21 mouse cellular contexts compared by ENCODE assay signal in the genomic region with DNA sequence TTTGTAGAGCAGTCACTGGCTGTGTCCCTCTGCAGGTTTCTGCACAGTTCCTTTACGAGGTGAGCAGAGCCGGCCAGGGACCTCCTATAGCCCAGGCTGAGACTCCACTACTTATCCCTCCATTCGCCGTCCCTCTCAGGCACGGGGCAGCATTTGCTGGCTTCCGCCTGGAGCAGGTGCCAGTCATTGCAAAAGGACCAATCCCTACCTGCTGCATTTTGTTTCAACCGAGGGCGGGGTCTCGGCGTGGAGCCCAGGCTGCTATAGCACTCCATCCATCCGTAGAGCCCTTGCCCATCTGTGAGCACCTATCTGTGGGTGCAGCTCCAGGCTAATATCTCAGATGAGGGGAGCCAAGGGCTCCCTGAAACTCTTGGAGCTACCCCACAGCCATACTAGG. TPM values are rescaled to one million over a fixed set of nuclear protein-coding genes. Genes with fewer than 3 reads are reported as not detected.
DNase-seq lines count a peak whose midpoint lies in the region; ATAC-seq lines count a peak whose summit lies in the region.
"Had no signal": no experiment of that assay in that cellular context is flagged by ENCODE, and none has a peak within 500 bp of the region (broad histone marks: within the 10 kb centered on the region; RNA-seq: fewer than 3 reads in every experiment).

No protein-coding gene starts in this region.

- WGBS in heart, embryonic 10.5 days, result 28% methylated on average over 11 of the region's 11 CpGs
- WGBS in midbrain, embryonic 13.5 days, result 18% methylated on average over 11 of the region's 11 CpGs
- 26% methylated on average over 11 of the region's 11 CpGs for WGBS in midbrain, embryonic 10.5 days
- WGBS in limb, embryonic 10.5 days, result 23% methylated on average over 11 of the region's 11 CpGs
- 30% methylated on average over 11 of the region's 11 CpGs for whole genome bisulfite sequencing in neural tube, embryonic 15.5 days

- H3K4me1 ChIP-seq in heart, embryonic 10.5 days, result peaks cover 62% of the 10 kb centered on the region
- peaks cover 94% of the 10 kb centered on the region for H3K4me1 ChIP-seq in midbrain, embryonic 13.5 days (replicated peaks)
- H3K4me1 ChIP-seq in midbrain, embryonic 10.5 days, result peaks cover 59% of the 10 kb centered on the region
- peaks cover 75% of the 10 kb centered on the region for H3K4me1 ChIP-seq in limb, embryonic 10.5 days
- peaks cover 92% of the 10 kb centered on the region for H3K4me1 ChIP-seq in neural tube, embryonic 15.5 days

- peaks cover 13% of the 10 kb centered on the region; the same call in 1 of the 2 replicates for H3K36me3 ChIP-seq in heart, embryonic 10.5 days
- 0 out of 2 replicates have a peak, but pooled peaks cover 8% of the 10 kb centered on the region for H3K36me3 ChIP-seq in midbrain, embryonic 13.5 days
- no peaks in the 10 kb centered on the region for H3K36me3 ChIP-seq in midbrain, embryonic 10.5 days
- H3K36me3 ChIP-seq in limb, embryonic 10.5 days, result no peaks in the 10 kb centered on the region
- H3K36me3 ChIP-seq in neural tube, embryonic 15.5 days, result no peaks in the 10 kb centered on the region
- H3K36me3 ChIP-seq: forebrain, embryonic 10.5 days; lung, embryonic 15.5 days had no signal

- DNase-seq in heart, embryonic 10.5 days (ENCODE audit: low spot score), result no peak
- no peak for DNase-seq in heart, postnatal 25 days (ENCODE audit: low spot score)
- no peak for DNase-seq in midbrain, embryonic 10.5 days (ENCODE audit: low spot score)
- DNase-seq in limb, embryonic 10.5 days (ENCODE audit: low spot score), result no peak
- DNase-seq in layer of hippocampus, adult 9-10 months (ENCODE audit: low spot score), result no peak
- DNase-seq: kidney, adult 8-10 months; kidney, postnatal 36 days; layer of hippocampus, adult 9-11 months; lung, postnatal 4 days had no signal

- peak overlapping the region; percentile 6; the same call in 1 of the 2 replicates for H3K27ac ChIP-seq in heart, embryonic 10.5 days
- H3K27ac ChIP-seq in midbrain, embryonic 13.5 days, result no peak overlapping the region
- no peak overlapping the region for H3K27ac ChIP-seq in midbrain, embryonic 10.5 days (replicated peaks)
- H3K27ac ChIP-seq in limb, embryonic 10.5 days, result peak overlapping the region; percentile 27; the same call in 1 of the 2 replicates
- no peak overlapping the region for H3K27ac ChIP-seq in neural tube, embryonic 15.5 days (replicated peaks)
- H3K27ac ChIP-seq: forebrain, embryonic 10.5 days; liver, embryonic 14.5 days; lung, embryonic 15.5 days had no signal

- no peak for ATAC-seq in midbrain, embryonic 13.5 days
- no peak for ATAC-seq in neural tube, embryonic 15.5 days (ENCODE audit: low FRiP score)
- ATAC-seq: inflammation-experienced regulatory T-cells, adult 6 months had no signal

- no peak overlapping the region for H3K4me3 ChIP-seq in heart, embryonic 10.5 days
- no peak overlapping the region for H3K4me3 ChIP-seq in midbrain, embryonic 13.5 days (replicated peaks)
- no peak overlapping the region for H3K4me3 ChIP-seq in midbrain, embryonic 10.5 days
- no peak overlapping the region for H3K4me3 ChIP-seq in limb, embryonic 10.5 days
- no peak overlapping the region for H3K4me3 ChIP-seq in neural tube, embryonic 15.5 days (replicated peaks)
- H3K4me3 ChIP-seq: forebrain, embryonic 10.5 days; lung, embryonic 15.5 days had no signal

- intact Hi-C loops in heart, postnatal 25 days (cut with DNase I), result no loop called here

- peak overlapping the region; percentile 42; the same call in 1 of the 2 replicates for H3K9ac ChIP-seq in midbrain, embryonic 13.5 days (replicated peaks)
- H3K9ac ChIP-seq in neural tube, embryonic 15.5 days (replicated peaks), result no peak overlapping the region
- H3K9ac ChIP-seq: liver, embryonic 14.5 days; lung, embryonic 15.5 days had no signal

- H3K27me3 ChIP-seq in heart, embryonic 10.5 days (ENCODE audit: insufficient read depth, poor library complexity, severe bottlenecking), result peaks cover 55% of the 10 kb centered on the region
- H3K27me3 ChIP-seq in midbrain, embryonic 13.5 days, result peaks cover 24% of the 10 kb centered on the region; the same call in 1 of the 2 replicates
- H3K27me3 ChIP-seq in midbrain, embryonic 10.5 days (ENCODE audit: low read depth, poor library complexity, severe bottlenecking), result peaks cover 97% of the 10 kb centered on the region
- H3K27me3 ChIP-seq in limb, embryonic 10.5 days (ENCODE audit: low read depth, poor library complexity, severe bottlenecking), result peaks cover 55% of the 10 kb centered on the region
- H3K27me3 ChIP-seq in neural tube, embryonic 15.5 days (replicated peaks), result no peaks in the 10 kb centered on the region

- no peaks in the 10 kb centered on the region for H3K9me3 ChIP-seq in heart, embryonic 10.5 days
- H3K9me3 ChIP-seq in midbrain, embryonic 13.5 days, result no peaks in the 10 kb centered on the region
- no peaks in the 10 kb centered on the region for H3K9me3 ChIP-seq in midbrain, embryonic 10.5 days (replicated peaks)
- H3K9me3 ChIP-seq in limb, embryonic 10.5 days (replicated peaks), result no peaks in the 10 kb centered on the region
- no peaks in the 10 kb centered on the region for H3K9me3 ChIP-seq in neural tube, embryonic 15.5 days (replicated peaks)
- H3K9me3 ChIP-seq: forebrain, embryonic 10.5 days; lung, embryonic 15.5 days had no signal

- H3K4me2 ChIP-seq in midbrain, embryonic 13.5 days (replicated peaks), result peak overlapping the region; percentile 13; the same call in 1 of the 2 replicates
- 0 out of 2 replicates have a peak overlapping the region, but pooled peaks have one; percentile 2 for H3K4me2 ChIP-seq in neural tube, embryonic 15.5 days
- H3K4me2 ChIP-seq: lung, embryonic 15.5 days had no signal

RNA-seq across cellular contexts. Expression of a gene that starts 28.9 kb away (rescaled TPM):
- 3.8 and 5.5 TPM in 2 replicates for polyA plus RNA-seq in heart, embryonic 10.5 days (2016; fragmentation: Nextera tagmentation; extraction: Ambion mirVana)
- 10 to 100 TPM; 18.5 to 25.3 TPM for total RNA-seq in heart, postnatal 25 days (2021)
- polyA plus RNA-seq in midbrain, embryonic 13.5 days (2015; fragmentation: Nextera tagmentation; extraction: Ambion mirVana), result 20.2 and 20.9 TPM in 2 replicates
- 1.9 and 3.4 TPM in 2 replicates for polyA plus RNA-seq in midbrain, embryonic 10.5 days (2016; fragmentation: Nextera tagmentation; extraction: Ambion mirVana)
- 2.0 and 2.8 TPM in 2 replicates for polyA plus RNA-seq in limb, embryonic 10.5 days (2016; fragmentation: Nextera tagmentation; extraction: Ambion mirVana)
- polyA plus RNA-seq in neural tube, embryonic 15.5 days (2015; fragmentation: Nextera tagmentation; extraction: Ambion mirVana), result 14.4 and 16.8 TPM in 2 replicates

RNA-seq across cellular contexts. Expression of a gene that starts 47.5 kb away (rescaled TPM):
- 0.19 TPM in 1 of 2 replicates, not detected in the other for polyA plus RNA-seq in heart, embryonic 10.5 days (2016; fragmentation: Nextera tagmentation; extraction: Ambion mirVana)
- not detected for total RNA-seq in heart, postnatal 25 days (2021)
- polyA plus RNA-seq in midbrain, embryonic 13.5 days (2015; fragmentation: Nextera tagmentation; extraction: Ambion mirVana), result not detected in 2 replicates
- polyA plus RNA-seq in midbrain, embryonic 10.5 days (2016; fragmentation: Nextera tagmentation; extraction: Ambion mirVana), result not detected in 2 replicates
- polyA plus RNA-seq in limb, embryonic 10.5 days (2016; fragmentation: Nextera tagmentation; extraction: Ambion mirVana), result not detected in 2 replicates
- polyA plus RNA-seq in neural tube, embryonic 15.5 days (2015; fragmentation: Nextera tagmentation; extraction: Ambion mirVana), result 0.14 TPM in 1 of 2 replicates, not detected in the other
- total RNA-seq: adrenal gland, postnatal 4 days; granulocyte monocyte progenitor cell, adult 5-6 weeks; left cerebral cortex, adult 8-10 months had no signal
- polyA plus RNA-seq: C2C12; forebrain, embryonic 10.5 days; heart, postnatal 0 days; inflammation-experienced regulatory T-cells, adult 6 months; liver, embryonic 14.5 days; lung, embryonic 15.5 days; small intestine, adult 2 months had no signal

RNA-seq across cellular contexts. Expression of a gene that starts 58.6 kb away (rescaled TPM):
- 52.9 and 67.4 TPM in 2 replicates for polyA plus RNA-seq in heart, embryonic 10.5 days (2016; fragmentation: Nextera tagmentation; extraction: Ambion mirVana)
- total RNA-seq in heart, postnatal 25 days (2021), result 10 to 100 TPM; 58.4 to 62.8 TPM
- polyA plus RNA-seq in midbrain, embryonic 13.5 days (2015; fragmentation: Nextera tagmentation; extraction: Ambion mirVana), result 98.5 and 102 TPM in 2 replicates
- polyA plus RNA-seq in midbrain, embryonic 10.5 days (2016; fragmentation: Nextera tagmentation; extraction: Ambion mirVana), result 51.0 and 61.2 TPM in 2 replicates
- 49.4 and 51.5 TPM in 2 replicates for polyA plus RNA-seq in limb, embryonic 10.5 days (2016; fragmentation: Nextera tagmentation; extraction: Ambion mirVana)
- polyA plus RNA-seq in neural tube, embryonic 15.5 days (2015; fragmentation: Nextera tagmentation; extraction: Ambion mirVana), result 103 and 113 TPM in 2 replicates

RNA-seq across cellular contexts. Expression of a gene that starts 58.7 kb away (rescaled TPM):
- polyA plus RNA-seq in heart, embryonic 10.5 days (2016; fragmentation: Nextera tagmentation; extraction: Ambion mirVana), result 8.1 and 11.9 TPM in 2 replicates
- total RNA-seq in heart, postnatal 25 days (2021), result 1 to 10 TPM; 2.9 to 3.4 TPM
- 3.9 and 4.7 TPM in 2 replicates for polyA plus RNA-seq in midbrain, embryonic 13.5 days (2015; fragmentation: Nextera tagmentation; extraction: Ambion mirVana)
- polyA plus RNA-seq in midbrain, embryonic 10.5 days (2016; fragmentation: Nextera tagmentation; extraction: Ambion mirVana), result 6.6 and 7.7 TPM in 2 replicates
- 4.0 and 5.7 TPM in 2 replicates for polyA plus RNA-seq in limb, embryonic 10.5 days (2016; fragmentation: Nextera tagmentation; extraction: Ambion mirVana)
- 6.7 and 9.5 TPM in 2 replicates for polyA plus RNA-seq in neural tube, embryonic 15.5 days (2015; fragmentation: Nextera tagmentation; extraction: Ambion mirVana)

Comparison
In these comparisons a context has a peak if more than half of its experiments do, and no peak if none do; other contexts are left out.
1. H3K27ac ChIP-seq: peak in heart, embryonic 10.5 days (single experiment) and limb, embryonic 10.5 days (single experiment); none in midbrain, embryonic 13.5 days (single experiment), midbrain, embryonic 10.5 days (single experiment) and neural tube, embryonic 15.5 days (single experiment).